Mouse (Mus musculus): Measurements from ENCODE around the gene Gpd2.

- TF ChIP-seq CTCF (IDR thresholded peaks at IDR 0.05; ENCODE audit: extremely low read depth, insufficient read depth, insufficient read length, insufficient replicate concordance) = no peak
- no peak for TF ChIP-seq POLR2A (IDR thresholded peaks at IDR 0.05; ENCODE audit: low read depth, low read length)
Measured at GRCm38 (mm10) chr2:57293571-57293970, 56.1 kb downstream of the Gpd2 start.
